Mouse (Mus musculus) cerebellum, adult 2 months (tissue): ENCODE data around the gene Runx3. TPM values are rescaled to one million over a fixed set of nuclear protein-coding genes. Genes with fewer than 3 reads are reported as not detected.
"Not testable (repeated sequence)": the region's sequence is repeated elsewhere in the genome, so short reads cannot be mapped to it uniquely, and the experiment has no call there.

ENCODE experiments used
- DNase-seq, 2 experiments: peaks; one replicate each; pipeline ENCODE4 v3.0.0; 2021
- H3K27ac ChIP-seq: fragments of 200-500 bp; 2 replicates; pipeline ENCODE4 v1.5.1; 2012; ENCODE audit warnings: low read length, control low read depth, inconsistent platforms; ENCODE audit not compliant: insufficient read depth
- H3K27me3 ChIP-seq: fragments of 200-500 bp; 2 replicates; pipeline ENCODE4 v1.6.1; 2012; ENCODE audit warnings: inconsistent platforms, mild to moderate bottlenecking, low read length, moderate library complexity; ENCODE audit not compliant: control insufficient read depth, insufficient read depth
- H3K4me1 ChIP-seq: fragments of 200-500 bp; 2 replicates; pipeline ENCODE4 v1.6.1; 2011; ENCODE audit warnings: low read length; ENCODE audit not compliant: control insufficient read depth, insufficient read depth
- H3K4me3 ChIP-seq: fragments of 200-500 bp; replicated peaks from 2 replicates; pipeline ENCODE3; 2011; ENCODE audit warnings: mild to moderate bottlenecking, low read depth, low read length, control low read depth; ENCODE audit not compliant: insufficient read depth
- CTCF ChIP-seq: fragments of 200-500 bp; IDR thresholded peaks from 2 replicates; pipeline ENCODE4 v1.5.1; 2011; ENCODE audit warnings: low read depth, mild to moderate bottlenecking, control low read depth, low read length, moderate library complexity, borderline replicate concordance; ENCODE audit not compliant: insufficient read depth
- POLR2A ChIP-seq: fragments of 200-500 bp; IDR thresholded peaks from 2 replicates; pipeline ENCODE4 v1.6.1; 2011; ENCODE audit warnings: low read length, control low read depth, borderline replicate concordance; ENCODE audit not compliant: insufficient read depth
- WGBS: fragments of 180-500 bp; shearing (Covaris S2); methylation state at CpG from one replicate; pipeline ENCODE4 v1.1.7; 2018; 5-methylcytosine and 5-hydroxymethylcytosine counted together
- polyA plus RNA-seq: library from polyadenylated mRNA; depleted of rRNA; stranded (reverse); fragments of >200 nt; gene quantifications from 2 replicates; pipeline ENCODE4 v1.2.3, GENCODE M21; 2012

Gene Runx3
- polyA plus RNA-seq, 1 experiment, result not detected

- WGBS, result 38% methylated on average over 4 of the region's 4 CpGs
Observed at GRCm38 (mm10) chr4:135169501-135169900, 49.0 kb downstream of the Runx3 start.

DNA sequence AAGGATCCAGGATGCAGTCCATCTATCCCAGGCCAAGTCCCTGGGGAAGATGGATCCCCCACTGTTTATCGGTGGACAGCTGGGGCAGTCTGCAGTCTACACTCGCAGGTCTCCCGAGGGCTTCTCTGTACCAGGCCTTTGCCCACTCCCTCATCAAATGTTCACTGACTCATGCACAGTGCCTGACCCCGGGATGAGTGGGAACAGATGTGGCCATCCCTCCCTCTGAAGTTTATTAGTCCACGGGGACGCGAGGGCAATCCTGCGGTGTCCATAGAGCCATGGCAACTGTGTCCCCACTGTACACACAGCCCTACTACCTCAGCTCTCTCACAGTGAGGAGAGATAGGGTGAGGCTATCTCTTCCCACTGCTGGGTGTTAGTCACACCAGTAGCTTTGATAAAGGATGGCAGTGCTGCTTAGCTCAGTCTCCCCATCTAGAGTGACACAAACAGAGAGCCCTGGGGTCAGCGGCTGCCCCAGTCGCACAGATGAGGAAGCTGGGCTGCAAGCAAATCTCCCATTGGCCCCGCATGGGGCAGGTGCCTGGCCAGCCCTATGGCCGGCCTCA lies 50.9 kb downstream of the Runx3 start:
- Histone ChIP-seq H3K4me1 (no peaks in the 10 kb centered on the region), H3K27me3 (peaks cover 2% of the 10 kb centered on the region; the same call in 1 of the 2 replicates), H3K4me3 (no peak overlapping the region), H3K27ac (no peak overlapping the region)
- TF ChIP-seq CTCF (no peak), POLR2A (no peak)
- no peak for DNase-seq
- WGBS, result 69% methylated on average over 12 of the region's 12 CpGs

More at GRCm38 (mm10) chr4:135169501-135169900, 49.0 kb downstream of the Runx3 start:
- no peak for TF ChIP-seq CTCF
- TF ChIP-seq POLR2A, result no peak
- Histone ChIP-seq H3K4me3 (no peak overlapping the region), H3K27ac (no peak overlapping the region), H3K27me3 (no peaks in the 10 kb centered on the region; the same call in 1 of the 2 replicates), H3K4me1 (no peaks in the 10 kb centered on the region)
- DNase-seq, result no peak

DNA sequence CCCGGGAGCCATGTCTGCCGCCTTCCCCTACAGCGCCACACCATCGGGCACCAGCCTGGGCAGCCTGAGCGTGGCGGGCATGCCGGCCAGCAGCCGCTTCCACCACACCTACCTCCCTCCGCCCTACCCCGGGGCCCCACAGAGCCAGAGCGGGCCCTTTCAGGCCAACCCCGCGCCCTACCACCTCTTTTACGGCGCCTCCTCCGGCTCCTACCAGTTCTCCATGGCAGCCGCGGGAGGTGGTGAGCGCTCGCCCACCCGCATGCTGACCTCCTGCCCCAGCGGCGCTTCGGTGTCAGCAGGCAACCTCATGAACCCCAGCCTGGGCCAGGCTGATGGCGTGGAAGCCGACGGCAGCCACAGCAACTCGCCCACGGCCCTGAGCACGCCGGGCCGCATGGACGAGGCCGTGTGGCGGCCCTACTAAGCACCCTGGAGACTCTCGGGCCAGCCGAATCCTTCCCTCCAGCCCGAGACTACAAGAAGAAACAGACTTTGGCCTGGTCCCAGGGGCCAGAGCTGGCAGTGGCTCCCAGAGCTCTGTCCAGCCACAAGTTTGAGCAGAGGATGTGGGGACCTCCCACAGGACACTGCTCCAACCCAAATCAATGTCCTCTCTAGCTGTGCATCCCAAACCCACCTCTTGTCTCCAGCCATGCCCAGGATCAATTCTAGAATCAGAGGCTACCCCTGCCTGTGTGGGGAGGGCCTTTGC lies 55.1 kb downstream of the Runx3 start:
- Histone ChIP-seq H3K27me3 (0 out of 2 replicates have a peak, but pooled peaks cover 2% of the 10 kb centered on the region), H3K4me1 (no peaks in the 10 kb centered on the region), H3K27ac (no peak overlapping the region), H3K4me3 (no peak overlapping the region)
- 10% methylated on average over 38 of the region's 38 CpGs for WGBS
- TF ChIP-seq CTCF (no peak), POLR2A (no peak)
- no peak for DNase-seq

DNA sequence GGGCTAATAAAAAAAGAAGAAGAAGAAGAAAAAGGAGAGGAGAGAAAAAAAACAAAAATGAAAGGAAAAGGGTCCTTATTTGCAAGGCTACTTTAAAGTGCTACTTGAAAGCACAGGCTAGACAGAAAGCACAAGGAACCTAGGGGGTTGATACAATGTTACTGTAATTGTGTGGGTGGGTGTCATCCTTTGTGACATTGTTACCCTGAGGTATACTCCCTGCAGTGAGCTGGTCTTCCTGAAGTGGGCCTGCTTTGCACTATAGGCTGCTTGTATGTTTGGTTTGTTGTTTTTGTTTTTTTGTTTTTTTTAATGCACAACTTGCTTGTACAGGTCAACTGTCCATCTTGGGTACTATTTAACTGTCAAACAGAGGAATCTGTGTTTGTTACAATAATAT lies 57.1 kb downstream of the Runx3 start:
- H3K27me3 ChIP-seq, result 0 out of 2 replicates have a peak, but pooled peaks cover 2% of the 10 kb centered on the region
- TF ChIP-seq POLR2A, result no peak
- no peak for DNase-seq

GRCm38 (mm10) chr4:135179077-135179481 lies 58.6 kb downstream of the Runx3 start:
- no peak for DNase-seq
- Histone ChIP-seq H3K4me3 (no peak overlapping the region), H3K27me3 (0 out of 2 replicates have a peak, but pooled peaks cover 2% of the 10 kb centered on the region), H3K4me1 (no peaks in the 10 kb centered on the region), H3K27ac (no peak overlapping the region)
- TF ChIP-seq POLR2A, result no peak
- TF ChIP-seq CTCF, result no peak; the same call in 1 of the 2 replicates
- WGBS, result 43% methylated on average over 5 of the region's 5 CpGs

More for the DNA sequence above, 57.1 kb downstream of the Runx3 start:
- no peak overlapping the region for H3K4me3 ChIP-seq
- H3K4me1 ChIP-seq, result no peaks in the 10 kb centered on the region
- H3K27ac ChIP-seq, result no peak overlapping the region

- Histone ChIP-seq H3K4me3 (no peak overlapping the region), H3K27ac (no peak overlapping the region), H3K4me1 (no peaks in the 10 kb centered on the region), H3K27me3 (no peaks in the 10 kb centered on the region)
- TF ChIP-seq POLR2A (no peak), CTCF (no peak)
- 92% methylated on average over 4 of the region's 4 CpGs for WGBS
- DNase-seq, result no peak
Observed at GRCm38 (mm10) chr4:135181819-135182218, 61.4 kb downstream of the Runx3 start.

DNA sequence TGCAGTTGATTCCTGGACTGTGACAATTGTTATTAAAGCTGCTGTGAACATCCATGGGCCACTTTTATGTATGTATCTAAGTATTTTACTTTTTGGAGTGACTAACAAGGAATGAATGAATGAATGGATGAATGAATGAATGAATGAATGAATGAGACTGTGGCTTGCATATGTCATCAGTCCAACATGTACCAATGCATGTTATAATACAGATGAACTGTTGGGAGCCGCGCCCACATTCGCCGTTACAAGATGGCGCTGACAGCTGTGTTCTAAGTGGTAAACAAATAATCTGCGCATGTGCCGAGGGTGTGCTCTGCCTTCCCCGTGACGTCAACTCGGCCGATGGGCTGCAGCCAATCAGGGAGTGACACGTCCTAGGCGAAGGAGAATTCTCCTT lies 63.8 kb downstream of the Runx3 start:
- WGBS, result 86% methylated on average over 8 of the region's 13 CpGs
- H3K4me1 ChIP-seq, H3K27me3 ChIP-seq, H3K4me3 ChIP-seq, H3K27ac ChIP-seq, DNase-seq: not testable (repeated sequence)

GRCm38 (mm10) chr4:135189452-135190008 lies 69.1 kb downstream of the Runx3 start:
- TF ChIP-seq CTCF, result no peak
- TF ChIP-seq POLR2A, result no peak
- Histone ChIP-seq H3K27me3 (no peaks in the 10 kb centered on the region), H3K27ac (no peak overlapping the region), H3K4me1 (no peaks in the 10 kb centered on the region), H3K4me3 (no peak overlapping the region)
- DNase-seq, result no peak
- WGBS, result 81% methylated on average over 12 of the region's 12 CpGs
